Mouse (Mus musculus) E14TG2a.4 (cell line): ENCODE measurements around the gene Gpr65.
"Not testable (repeated sequence)": the region's sequence is repeated elsewhere in the genome, so short reads cannot be mapped to it uniquely, and the experiment has no call there.

Experiments used
- H3K27me3 ChIP-seq: 2 replicates; pipeline ENCODE4 v1.6.1; 2014; ENCODE audit warnings: low read length, control low read depth; ENCODE audit not compliant: insufficient read depth
- H3K36me3 ChIP-seq: 2 replicates; pipeline ENCODE4 v1.6.1; 2014; ENCODE audit warnings: low read length, control low read depth; ENCODE audit not compliant: insufficient read depth
- H3K4me1 ChIP-seq: replicated peaks from 2 replicates; pipeline ENCODE4 v1.6.1; 2014; ENCODE audit warnings: low read depth, low read length, control low read depth
- H3K4me3 ChIP-seq: replicated peaks from 2 replicates; pipeline ENCODE4 v1.5.1; 2014; ENCODE audit warnings: mild to moderate bottlenecking, low read length
- H3K9me3 ChIP-seq: 2 replicates; pipeline ENCODE4 v1.6.1; 2014; ENCODE audit warnings: low read length, control low read depth
- CTCF ChIP-seq: conservative IDR thresholded peaks from 2 replicates; pipeline ENCODE4 v1.5.1; 2014; ENCODE audit warnings: low read length
- NANOG ChIP-seq: IDR thresholded peaks from 2 replicates; pipeline ENCODE4 v1.6.1; 2014; ENCODE audit warnings: borderline replicate concordance, low read length, mixed read lengths
- POU5F1 ChIP-seq: IDR thresholded peaks from 2 replicates; pipeline ENCODE4 v1.6.1; 2014; ENCODE audit warnings: low read length, borderline replicate concordance

Gpr65 gene

GRCm38 (mm10) chr12:98268441-98269369, at the start of gene Gpr65:
TSS of gene Gpr65 (plus strand) at chr12:98268635.
- Histone ChIP-seq H3K9me3 (no peaks in the 10 kb centered on the region), H3K36me3 (no peaks in the 10 kb centered on the region), H3K4me1 (no peaks in the 10 kb centered on the region), H3K4me3 (no peak within 1 kb of the TSS), H3K27me3 (peaks cover 6% of the 10 kb centered on the region; the same call in 1 of the 2 replicates)
- no peak for TF ChIP-seq CTCF

GRCm38 (mm10) chr12:98223286-98223685, 45.1 kb upstream of the Gpr65 start:
- Histone ChIP-seq H3K9me3 (no peaks in the 10 kb centered on the region), H3K36me3 (no peaks in the 10 kb centered on the region), H3K27me3 (no peaks in the 10 kb centered on the region), H3K4me1 (no peaks in the 10 kb centered on the region), H3K4me3 (no peak overlapping the region)
- TF ChIP-seq NANOG (no peak), POU5F1 (no peak), CTCF (no peak)

GRCm38 (mm10) chr12:98227037-98227436, 41.4 kb upstream of the Gpr65 start:
- no peaks in the 10 kb centered on the region for H3K27me3 ChIP-seq
- TF ChIP-seq NANOG, result no peak
- no peak for TF ChIP-seq CTCF
- TF ChIP-seq POU5F1, result no peak
- no peaks in the 10 kb centered on the region for H3K36me3 ChIP-seq
- no peaks in the 10 kb centered on the region for H3K9me3 ChIP-seq
- H3K4me3 ChIP-seq, result no peak overlapping the region
- H3K4me1 ChIP-seq, result no peaks in the 10 kb centered on the region

GRCm38 (mm10) chr12:98238478-98238877, 30.0 kb upstream of the Gpr65 start:
- H3K4me3 ChIP-seq, H3K36me3 ChIP-seq, H3K9me3 ChIP-seq, H3K27me3 ChIP-seq, H3K4me1 ChIP-seq: not testable (repeated sequence)

GRCm38 (mm10) chr12:98244161-98244560, 24.3 kb upstream of the Gpr65 start:
- TF ChIP-seq POU5F1 (no peak), CTCF (no peak), NANOG (no peak)
- Histone ChIP-seq H3K4me1 (no peaks in the 10 kb centered on the region), H3K27me3 (no peaks in the 10 kb centered on the region), H3K36me3 (no peaks in the 10 kb centered on the region), H3K9me3 (no peaks in the 10 kb centered on the region), H3K4me3 (no peak overlapping the region)

GRCm38 (mm10) chr12:98244865-98245264, 23.6 kb upstream of the Gpr65 start:
- Histone ChIP-seq H3K4me1 (no peaks in the 10 kb centered on the region), H3K27me3 (no peaks in the 10 kb centered on the region), H3K36me3 (no peaks in the 10 kb centered on the region), H3K9me3 (no peaks in the 10 kb centered on the region), H3K4me3 (no peak overlapping the region)
- no peak for TF ChIP-seq NANOG
- no peak for TF ChIP-seq CTCF
- TF ChIP-seq POU5F1, result no peak

GRCm38 (mm10) chr12:98246835-98247234, 21.6 kb upstream of the Gpr65 start:
- Histone ChIP-seq H3K36me3 (no peaks in the 10 kb centered on the region), H3K27me3 (no peaks in the 10 kb centered on the region), H3K4me3 (no peak overlapping the region), H3K9me3 (no peaks in the 10 kb centered on the region), H3K4me1 (no peaks in the 10 kb centered on the region)
- TF ChIP-seq NANOG (no peak), CTCF (no peak), POU5F1 (no peak)

GRCm38 (mm10) chr12:98249671-98250070, 18.8 kb upstream of the Gpr65 start:
- Histone ChIP-seq H3K36me3 (no peaks in the 10 kb centered on the region), H3K4me3 (no peak overlapping the region), H3K4me1 (no peaks in the 10 kb centered on the region), H3K9me3 (no peaks in the 10 kb centered on the region), H3K27me3 (no peaks in the 10 kb centered on the region)
- TF ChIP-seq POU5F1 (no peak), CTCF (no peak), NANOG (no peak)

GRCm38 (mm10) chr12:98250327-98250726, 18.1 kb upstream of the Gpr65 start:
- Histone ChIP-seq H3K36me3 (no peaks in the 10 kb centered on the region), H3K9me3 (no peaks in the 10 kb centered on the region), H3K4me1 (no peaks in the 10 kb centered on the region), H3K4me3 (no peak overlapping the region), H3K27me3 (no peaks in the 10 kb centered on the region)
- TF ChIP-seq CTCF (no peak), POU5F1 (no peak)
